Mouse (Mus musculus): ENCODE data around the gene Slc16a1. TPM values are rescaled to one million over a fixed set of nuclear protein-coding genes. Genes with fewer than 3 reads are reported as not detected.
A peak's percentile ranks its signal among the peaks of the same experiment; 100 is the strongest.

Gene Slc16a1
- polyA plus RNA-seq, 1 experiment from 2014 or later = 70.8 TPM

DNA sequence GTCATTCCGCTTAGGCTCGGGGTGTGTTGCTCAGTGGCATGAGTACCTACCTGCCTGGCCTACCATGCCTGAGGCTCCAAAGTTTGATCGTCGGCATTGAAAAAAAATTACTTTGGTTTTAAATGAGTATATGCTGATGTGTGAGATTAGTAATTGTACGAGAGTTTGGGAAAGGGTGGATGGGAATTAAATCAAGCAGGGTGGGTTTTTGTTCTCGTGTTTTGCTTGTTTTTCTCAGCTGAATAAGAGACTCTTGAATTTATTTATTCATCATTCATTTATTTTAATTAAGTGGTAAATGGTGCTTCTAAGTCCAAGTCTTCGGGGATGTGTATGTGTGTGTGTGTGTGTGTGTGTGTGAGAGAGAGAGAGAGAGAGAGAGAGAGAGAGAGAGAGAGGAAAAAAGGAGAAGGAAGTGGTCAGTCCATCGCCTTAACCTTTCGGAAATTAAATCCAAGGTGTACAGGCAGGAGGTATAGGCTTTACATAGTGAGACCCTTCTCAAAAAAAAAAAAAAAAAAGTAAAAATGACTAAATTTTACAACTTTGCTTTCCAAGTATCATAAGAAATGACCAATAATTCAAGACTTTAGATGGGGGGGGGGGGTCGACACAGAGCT lies 1.4 kb downstream of the Slc16a1 start:
- H3K4me1 ChIP-seq (replicated peaks) = peaks cover 28% of the 10 kb centered on the region
- peak overlapping the region; percentile 93 for H3K27ac ChIP-seq
- WGBS = 12% methylated on average over 10 of the region's 10 CpGs
- H3K27me3 ChIP-seq = no peaks in the 10 kb centered on the region
- peak overlapping the region; percentile 86 for H3K4me2 ChIP-seq
- H3K4me3 ChIP-seq = peak overlapping the region; percentile 85
- no peaks in the 10 kb centered on the region for H3K9me3 ChIP-seq (replicated peaks)
- H3K9ac ChIP-seq = peak overlapping the region; percentile 97
- H3K36me3 ChIP-seq = no peaks in the 10 kb centered on the region
- ATAC-seq (replicated peaks; ENCODE audit: insufficient number of reproducible peaks, insufficient read depth, low FRiP score, low read depth) = no peak

DNA sequence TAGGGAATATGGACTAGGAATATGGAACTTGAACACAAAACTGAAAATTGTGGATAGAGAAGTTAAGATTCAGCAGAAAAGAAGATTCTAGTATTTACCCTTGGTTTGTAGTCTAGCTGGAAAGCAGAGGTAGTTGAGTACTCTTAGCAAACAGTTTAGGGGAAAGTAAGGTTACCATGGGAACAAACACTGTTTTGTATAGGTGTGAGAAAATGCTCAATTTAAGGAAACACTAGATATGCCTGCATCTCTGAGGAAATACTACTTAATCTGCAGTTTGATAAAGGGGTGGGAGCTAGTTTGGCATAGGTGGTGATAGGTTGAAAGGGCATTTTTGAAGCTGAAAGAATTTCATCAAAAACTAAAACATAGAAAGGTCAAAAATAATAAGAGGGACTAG lies 2.4 kb downstream of the Slc16a1 start:
- H3K36me3 ChIP-seq = no peaks in the 10 kb centered on the region
- H3K27ac ChIP-seq = no peak overlapping the region
- H3K9ac ChIP-seq = no peak overlapping the region
- H3K9me3 ChIP-seq (replicated peaks) = no peaks in the 10 kb centered on the region
- no peaks in the 10 kb centered on the region for H3K27me3 ChIP-seq
- H3K4me3 ChIP-seq = peak overlapping the region; percentile 85
- peak overlapping the region; percentile 86 for H3K4me2 ChIP-seq
- peaks cover 33% of the 10 kb centered on the region for H3K4me1 ChIP-seq (replicated peaks)
- ATAC-seq (replicated peaks; ENCODE audit: insufficient number of reproducible peaks, insufficient read depth, low FRiP score, low read depth) = no peak

DNA sequence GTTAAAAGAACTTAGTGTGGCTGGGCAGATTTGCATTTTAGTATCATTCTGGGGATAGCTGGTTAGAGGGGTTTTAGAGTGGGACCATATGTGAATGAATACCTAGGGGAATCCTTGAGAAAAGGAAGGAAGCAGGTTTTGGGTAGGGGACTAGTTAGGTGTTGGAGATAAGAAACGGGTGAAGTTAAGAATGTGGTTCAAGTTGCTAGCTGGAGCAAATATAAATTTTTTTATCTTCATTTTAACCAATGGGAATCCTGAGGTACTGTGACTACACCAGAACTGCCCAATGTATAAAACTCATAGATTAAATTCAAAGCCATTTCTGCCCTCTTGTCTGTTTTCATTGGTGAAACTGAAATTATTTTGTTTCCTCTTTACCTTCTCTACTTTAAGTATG lies 2.8 kb downstream of the Slc16a1 start:
- Histone ChIP-seq H3K27ac (no peak overlapping the region; the same call in 1 of the 2 replicates), H3K9ac (no peak overlapping the region), H3K4me1 (replicated peaks) (peaks cover 35% of the 10 kb centered on the region), H3K27me3 (no peaks in the 10 kb centered on the region), H3K4me3 (peak overlapping the region; percentile 85; the same call in 1 of the 2 replicates), H3K9me3 (replicated peaks) (no peaks in the 10 kb centered on the region), H3K36me3 (no peaks in the 10 kb centered on the region), H3K4me2 (peak overlapping the region; percentile 86)
- no peak for ATAC-seq (replicated peaks; ENCODE audit: insufficient number of reproducible peaks, insufficient read depth, low FRiP score, low read depth)
- 13% methylated on average over 1 of the region's 1 CpGs for WGBS

DNA sequence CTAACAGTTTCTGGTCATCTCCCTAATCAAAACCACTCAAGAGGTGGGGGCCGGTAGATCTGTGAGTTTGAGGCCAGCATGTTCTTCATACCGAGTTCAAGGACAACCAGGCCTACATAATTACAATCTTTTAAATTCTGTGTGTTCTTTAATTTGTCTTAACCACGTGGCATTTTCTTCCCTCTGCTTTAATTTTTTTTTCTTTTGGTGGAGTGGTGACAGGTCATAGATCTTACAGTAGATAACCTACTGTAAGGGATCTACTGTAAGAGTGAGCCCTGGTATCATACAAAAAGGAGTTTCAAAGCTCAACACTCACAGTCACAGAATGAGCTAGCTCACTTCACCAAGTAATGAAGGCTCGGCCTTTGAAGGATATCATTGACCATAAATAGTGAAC lies 4.6 kb downstream of the Slc16a1 start:
- Histone ChIP-seq H3K4me2 (no peak overlapping the region), H3K4me3 (no peak overlapping the region)

DNA sequence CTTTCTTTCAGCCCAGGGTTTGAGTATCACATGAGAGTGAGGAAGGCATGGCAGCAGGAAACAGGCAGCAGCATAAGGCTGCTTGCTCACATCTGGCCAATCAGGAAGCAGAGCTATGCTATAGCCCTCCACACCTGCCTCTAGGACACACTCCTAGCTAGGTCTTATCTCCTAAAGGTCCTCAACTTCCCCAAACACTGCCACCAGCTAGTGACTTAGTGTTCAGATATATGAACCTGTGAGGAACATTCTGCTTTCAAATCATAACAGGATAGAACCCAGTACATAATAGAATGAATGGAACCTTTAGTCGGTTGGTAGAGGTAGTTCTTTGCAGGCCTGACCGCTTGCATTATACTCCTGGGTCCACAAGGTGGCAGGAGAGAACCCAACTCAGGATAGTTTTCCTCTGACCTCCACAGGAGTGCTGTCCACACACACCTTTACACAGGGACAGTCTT lies 5.4 kb downstream of the Slc16a1 start:
- no peak for ATAC-seq (replicated peaks; ENCODE audit: insufficient number of reproducible peaks, insufficient read depth, low FRiP score, low read depth)
- no peaks in the 10 kb centered on the region for H3K36me3 ChIP-seq
- no peaks in the 10 kb centered on the region for H3K27me3 ChIP-seq
- H3K9ac ChIP-seq = no peak overlapping the region
- peaks cover 36% of the 10 kb centered on the region for H3K4me1 ChIP-seq (replicated peaks)
- WGBS = 4% methylated on average over 2 of the region's 2 CpGs
- H3K27ac ChIP-seq = peak overlapping the region; percentile 21; the same call in 1 of the 2 replicates
- H3K4me2 ChIP-seq = no peak overlapping the region
- no peaks in the 10 kb centered on the region for H3K9me3 ChIP-seq (replicated peaks)
- no peak overlapping the region for H3K4me3 ChIP-seq

More for the DNA sequence above, 4.6 kb downstream of the Slc16a1 start:
- 52% methylated on average over 4 of the region's 4 CpGs for WGBS
- H3K4me1 ChIP-seq (replicated peaks) = peaks cover 36% of the 10 kb centered on the region
- no peak for ATAC-seq (replicated peaks; ENCODE audit: insufficient number of reproducible peaks, insufficient read depth, low FRiP score, low read depth)
- no peaks in the 10 kb centered on the region for H3K36me3 ChIP-seq
- no peak overlapping the region for H3K9ac ChIP-seq
- H3K27me3 ChIP-seq = no peaks in the 10 kb centered on the region
- peak overlapping the region; percentile 15; the same call in 1 of the 2 replicates for H3K27ac ChIP-seq
- no peaks in the 10 kb centered on the region for H3K9me3 ChIP-seq (replicated peaks)

DNA sequence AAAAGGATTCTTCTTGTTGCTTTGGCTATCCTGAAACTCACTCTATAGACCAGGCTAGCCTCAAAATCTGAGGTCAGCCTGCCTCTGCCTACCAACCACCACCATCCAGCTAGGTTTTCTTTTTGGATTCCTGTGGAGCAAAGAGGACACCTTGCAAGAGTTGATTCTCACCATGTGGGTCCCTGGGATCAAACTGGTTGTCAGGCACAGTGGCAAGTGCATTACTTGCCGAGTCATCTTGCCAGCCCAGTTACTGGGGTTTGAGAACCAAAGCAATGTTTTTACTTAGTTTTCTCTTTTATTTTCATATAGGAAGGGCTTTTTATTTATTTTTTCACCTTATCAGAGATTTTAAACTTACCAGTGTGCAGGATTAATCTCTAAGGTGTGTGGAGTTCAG lies 5.9 kb downstream of the Slc16a1 start:
- H3K9ac ChIP-seq = no peak overlapping the region
- no peaks in the 10 kb centered on the region for H3K27me3 ChIP-seq
- H3K9me3 ChIP-seq (replicated peaks) = no peaks in the 10 kb centered on the region
- no peak for ATAC-seq (replicated peaks; ENCODE audit: insufficient number of reproducible peaks, insufficient read depth, low FRiP score, low read depth)
- H3K4me3 ChIP-seq = no peak overlapping the region
- no peak overlapping the region for H3K4me2 ChIP-seq
- H3K27ac ChIP-seq = no peak overlapping the region
- WGBS = 90% methylated on average over 1 of the region's 1 CpGs
- no peaks in the 10 kb centered on the region for H3K36me3 ChIP-seq
- peaks cover 36% of the 10 kb centered on the region for H3K4me1 ChIP-seq (replicated peaks)

DNA sequence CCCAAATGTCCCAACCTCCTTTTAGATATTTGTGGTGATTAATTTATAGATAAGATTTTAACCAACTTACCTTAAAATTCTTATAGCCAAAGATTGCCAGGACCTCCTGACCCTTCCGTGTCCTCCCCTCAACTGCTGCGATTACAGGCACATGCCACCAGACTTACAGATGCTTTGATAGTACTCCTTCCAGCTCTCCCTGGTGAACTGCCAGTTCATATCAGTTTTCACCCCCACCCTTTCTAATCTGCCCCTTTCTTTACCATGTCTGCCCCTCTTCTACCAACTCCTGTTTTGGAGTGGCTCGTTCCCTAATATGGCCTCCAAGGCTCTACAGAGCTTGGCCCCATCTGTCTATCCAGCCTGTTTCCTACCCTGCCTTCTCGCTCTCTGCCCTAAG lies 15.8 kb downstream of the Slc16a1 start:
- no peak overlapping the region for H3K9ac ChIP-seq
- no peak for ATAC-seq (replicated peaks; ENCODE audit: insufficient number of reproducible peaks, insufficient read depth, low FRiP score, low read depth)
- 64% methylated on average over 4 of the region's 4 CpGs for WGBS
- no peaks in the 10 kb centered on the region for H3K9me3 ChIP-seq (replicated peaks)
- no peak overlapping the region for H3K4me3 ChIP-seq
- peaks cover 40% of the 10 kb centered on the region for H3K36me3 ChIP-seq
- no peaks in the 10 kb centered on the region for H3K27me3 ChIP-seq
- peaks cover 23% of the 10 kb centered on the region for H3K4me1 ChIP-seq (replicated peaks)
- H3K27ac ChIP-seq = no peak overlapping the region
- H3K4me2 ChIP-seq = no peak overlapping the region

DNA sequence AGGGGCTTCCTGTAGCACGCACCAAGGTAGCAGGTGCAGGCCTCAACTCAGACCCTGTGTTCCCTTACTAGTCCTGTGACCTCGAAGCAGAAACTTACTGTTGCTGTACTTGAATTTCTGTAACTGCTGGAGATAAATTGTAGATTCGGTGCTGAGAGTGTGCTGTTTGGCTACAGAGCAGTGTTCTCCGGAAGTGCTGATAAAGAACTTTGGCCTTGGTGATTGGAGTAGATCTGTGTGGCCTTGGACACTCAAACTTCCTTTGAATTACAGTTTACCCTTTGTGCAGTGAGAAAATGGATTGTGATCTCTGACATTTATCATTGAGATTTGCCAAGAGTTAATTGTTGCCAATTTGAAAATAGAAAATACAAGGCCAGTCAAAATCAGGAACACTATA lies 16.5 kb downstream of the Slc16a1 start:
- Histone ChIP-seq H3K9me3 (replicated peaks) (no peaks in the 10 kb centered on the region), H3K27ac (no peak overlapping the region), H3K27me3 (no peaks in the 10 kb centered on the region), H3K4me3 (no peak overlapping the region), H3K9ac (no peak overlapping the region), H3K36me3 (peaks cover 40% of the 10 kb centered on the region), H3K4me1 (replicated peaks) (peaks cover 23% of the 10 kb centered on the region), H3K4me2 (no peak overlapping the region)
- WGBS = 64% methylated on average over 4 of the region's 4 CpGs
- no peak for ATAC-seq (replicated peaks; ENCODE audit: insufficient number of reproducible peaks, insufficient read depth, low FRiP score, low read depth)

DNA sequence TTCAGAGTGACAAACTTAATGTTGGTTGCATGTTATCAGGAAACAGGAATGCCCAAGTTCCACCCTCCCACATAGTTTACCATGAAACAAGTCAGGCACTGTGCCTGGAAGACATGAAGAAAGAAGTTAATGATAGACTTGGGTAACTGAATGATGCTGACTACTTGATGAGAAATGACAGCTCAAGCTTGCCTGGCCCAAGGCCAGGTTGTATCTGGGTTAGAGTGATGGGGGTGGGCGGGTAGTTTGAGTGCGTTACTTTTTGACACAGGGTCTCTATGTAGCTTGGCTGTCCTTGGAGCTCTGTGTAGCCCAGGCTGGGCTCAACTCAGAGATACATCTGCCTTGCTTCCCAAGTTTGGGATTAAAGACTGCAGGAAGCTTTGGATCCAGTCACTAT lies 20.2 kb downstream of the Slc16a1 start:
- Histone ChIP-seq H3K9ac (no peak overlapping the region), H3K36me3 (peaks cover 11% of the 10 kb centered on the region; the same call in 1 of the 2 replicates), H3K4me1 (replicated peaks) (peaks cover 40% of the 10 kb centered on the region), H3K4me3 (no peak overlapping the region), H3K27me3 (no peaks in the 10 kb centered on the region), H3K9me3 (replicated peaks) (no peaks in the 10 kb centered on the region), H3K27ac (no peak overlapping the region), H3K4me2 (no peak overlapping the region)
- ATAC-seq (replicated peaks; ENCODE audit: insufficient number of reproducible peaks, insufficient read depth, low FRiP score, low read depth) = no peak
- 47% methylated on average over 2 of the region's 2 CpGs for WGBS

DNA sequence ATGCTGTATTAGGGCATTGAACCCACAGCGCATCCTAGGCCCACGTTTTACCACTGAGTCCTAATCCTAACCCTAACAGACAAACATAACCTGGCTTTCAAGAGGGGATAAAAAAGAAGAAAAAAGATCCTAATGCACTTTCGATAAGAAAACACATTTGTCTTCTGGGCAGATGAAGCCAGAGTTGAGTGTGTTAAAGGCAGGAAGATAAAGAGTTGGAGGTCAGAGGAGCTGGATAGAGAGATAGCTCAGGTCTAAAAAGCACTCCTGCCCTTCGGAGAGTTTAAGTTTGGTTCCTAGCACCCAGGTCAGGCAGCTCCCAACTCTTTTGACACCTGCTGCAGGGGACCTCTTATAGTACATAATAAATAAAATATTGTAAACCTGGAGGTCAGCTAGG lies 21.3 kb downstream of the Slc16a1 start:
- ATAC-seq (replicated peaks; ENCODE audit: insufficient number of reproducible peaks, insufficient read depth, low FRiP score, low read depth) = no peak
- peaks cover 11% of the 10 kb centered on the region; the same call in 1 of the 2 replicates for H3K36me3 ChIP-seq
- WGBS = 69% methylated on average over 4 of the region's 4 CpGs

DNA sequence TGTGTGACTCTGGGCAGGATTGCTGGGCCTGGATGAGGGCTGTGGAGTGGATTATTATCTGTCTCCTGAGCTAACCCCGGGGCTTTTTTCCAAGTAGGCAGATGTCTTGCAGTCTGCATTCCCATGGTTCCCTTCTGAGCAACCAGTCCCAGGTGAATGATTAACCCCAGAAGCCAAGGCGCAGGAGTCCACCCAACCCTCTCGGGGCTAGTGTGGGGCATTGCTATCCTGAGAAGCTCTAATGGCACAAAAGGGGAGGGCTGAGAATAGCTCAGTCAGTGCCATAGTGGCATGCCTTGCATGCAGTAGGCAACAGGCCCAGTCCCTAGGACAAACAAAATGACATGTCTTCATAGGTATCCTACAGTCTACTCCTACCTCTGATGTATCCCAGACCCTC lies 22.1 kb downstream of the Slc16a1 start:
- no peaks in the 10 kb centered on the region for H3K9me3 ChIP-seq (replicated peaks)
- 0 out of 2 replicates have a peak overlapping the region, but pooled peaks have one; percentile 16 for H3K27ac ChIP-seq
- H3K4me2 ChIP-seq = no peak overlapping the region
- H3K4me3 ChIP-seq = no peak overlapping the region
- H3K4me1 ChIP-seq (replicated peaks) = peaks cover 26% of the 10 kb centered on the region
- no peak for ATAC-seq (replicated peaks; ENCODE audit: insufficient number of reproducible peaks, insufficient read depth, low FRiP score, low read depth)
- WGBS = 51% methylated on average over 3 of the region's 3 CpGs
- no peak overlapping the region for H3K9ac ChIP-seq
- no peaks in the 10 kb centered on the region for H3K27me3 ChIP-seq
- peaks cover 8% of the 10 kb centered on the region; the same call in 1 of the 2 replicates for H3K36me3 ChIP-seq

More for the DNA sequence above, 21.3 kb downstream of the Slc16a1 start:
- Histone ChIP-seq H3K4me1 (replicated peaks) (peaks cover 31% of the 10 kb centered on the region), H3K4me3 (no peak overlapping the region), H3K27me3 (no peaks in the 10 kb centered on the region), H3K9ac (no peak overlapping the region), H3K9me3 (replicated peaks) (no peaks in the 10 kb centered on the region), H3K27ac (no peak overlapping the region), H3K4me2 (no peak overlapping the region)

DNA sequence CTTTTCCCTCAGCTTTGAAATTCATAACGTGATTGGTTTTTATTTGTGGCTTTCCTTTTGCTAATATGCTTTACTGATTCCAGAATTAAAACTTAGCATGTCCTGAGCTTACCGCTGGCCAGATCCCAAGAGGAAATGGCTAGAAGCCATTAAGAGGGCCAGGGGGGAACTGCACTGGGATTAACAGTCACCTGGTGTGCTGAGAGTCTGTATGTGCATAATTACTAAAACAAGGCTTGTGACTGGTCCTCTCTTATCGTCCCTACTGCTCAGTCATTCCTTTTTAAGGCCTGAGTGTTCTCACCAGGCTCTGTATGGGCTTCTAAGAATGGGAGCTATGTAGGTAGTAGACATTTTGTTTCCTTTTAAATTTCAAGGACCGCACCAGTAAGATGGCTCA lies 23.5 kb downstream of the Slc16a1 start:
- Histone ChIP-seq H3K4me2 (no peak overlapping the region), H3K4me1 (replicated peaks) (peaks cover 26% of the 10 kb centered on the region), H3K36me3 (0 out of 2 replicates have a peak, but pooled peaks cover 6% of the 10 kb centered on the region), H3K27me3 (no peaks in the 10 kb centered on the region), H3K9me3 (replicated peaks) (no peaks in the 10 kb centered on the region), H3K9ac (no peak overlapping the region), H3K4me3 (no peak overlapping the region), H3K27ac (peak overlapping the region; percentile 53)
- ATAC-seq (replicated peaks; ENCODE audit: insufficient number of reproducible peaks, insufficient read depth, low FRiP score, low read depth) = no peak; the same call in 1 of the 2 replicates
- WGBS = 33% methylated on average over 4 of the region's 4 CpGs

All from heart, embryonic 15.5 days (tissue).